Mouse (Mus musculus) adrenal gland, adult (tissue): Measurements from ENCODE around the gene Gpd1.
"Not testable (repeated sequence)": the region's sequence is repeated elsewhere in the genome, so short reads cannot be mapped to it uniquely, and the experiment has no call there.

Experiments
- DNase-seq, 2 experiments: peaks; one replicate each; pipeline ENCODE4 v3.0.0; 2022 to 2023; ENCODE audit warnings: low spot score in 1 of 2; ENCODE audit not compliant: inconsistent age in 2 of 2

The Gpd1 gene

GRCm38 (mm10) chr15:99768761-99769160 is 51.4 kb downstream of the Gpd1 start:
- no peak for DNase-seq

- no peak for DNase-seq
These were observed 53.7 kb downstream of the Gpd1 start for GRCm38 (mm10) chr15:99771004-99771500.

DNA sequence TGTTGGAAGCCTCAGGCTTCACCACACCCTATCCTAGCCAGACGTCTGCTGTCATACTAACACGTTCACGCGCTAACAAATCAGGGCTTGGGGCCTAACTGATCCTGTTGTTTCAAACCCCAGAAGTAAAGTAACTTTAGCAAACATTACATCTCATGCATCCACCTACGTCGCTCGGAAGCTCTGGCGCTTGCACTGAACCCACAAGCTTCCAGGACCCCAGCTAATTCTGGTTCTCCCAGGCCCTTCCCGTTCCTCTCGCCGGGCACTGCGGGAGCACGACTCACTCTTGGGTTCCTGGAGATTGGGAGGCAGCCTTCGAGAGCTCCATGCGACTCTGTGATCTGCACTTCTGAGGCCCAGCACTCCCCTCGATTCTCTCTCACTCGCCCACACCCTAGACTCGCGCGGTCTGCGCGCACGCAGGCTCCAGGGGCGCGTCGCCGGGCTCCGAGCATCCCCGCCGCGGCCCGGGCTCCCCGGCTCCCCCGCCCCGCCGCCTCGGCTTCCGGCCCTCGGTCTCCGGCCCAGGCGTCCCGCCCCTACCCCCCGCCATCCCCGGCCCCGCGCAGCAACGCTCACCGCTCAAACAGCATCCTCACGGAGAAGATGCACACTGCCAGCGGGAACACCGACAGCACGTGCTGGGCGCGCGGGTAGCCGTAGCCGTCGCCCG is 54.4 kb downstream of the Gpd1 start:
- DNase-seq: peak in 1 of 2 experiments; percentile 82

DNA sequence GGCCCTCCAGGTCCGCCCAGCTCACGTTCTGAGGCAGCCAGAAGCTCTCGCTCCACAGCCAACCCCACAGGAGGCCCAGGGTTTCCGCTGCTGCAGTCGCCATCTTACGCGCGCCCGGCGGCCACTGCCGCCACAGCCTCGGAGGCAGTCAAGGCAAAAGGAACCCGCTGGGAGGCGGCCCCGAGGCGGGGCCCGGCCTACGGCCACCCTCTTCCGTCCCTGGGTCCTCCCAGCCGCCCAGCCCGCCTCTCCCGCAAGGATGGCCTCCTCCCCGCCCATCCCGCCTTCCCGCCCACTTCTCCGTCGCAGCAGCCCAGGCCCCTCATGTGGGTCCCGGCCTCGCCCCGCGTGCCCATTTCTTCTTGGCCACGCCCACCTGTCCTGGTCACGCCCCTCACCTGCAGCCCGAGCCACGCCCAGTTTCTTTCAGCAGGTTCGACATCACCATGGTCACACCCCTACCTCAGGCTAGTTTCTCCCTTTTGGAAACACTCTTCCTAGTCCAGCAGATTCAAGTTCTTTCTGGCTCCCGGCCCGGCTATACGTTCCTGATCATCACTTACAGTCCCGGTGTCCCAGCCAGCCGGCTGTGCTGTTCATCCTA is 55.1 kb downstream of the Gpd1 start:
- DNase-seq: peak; percentile 94 to 97

DNA sequence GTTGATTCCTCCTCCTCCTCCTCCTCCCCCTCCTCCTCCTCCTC is 55.4 kb downstream of the Gpd1 start, which contains the start of gene Cers5:
Gene Cers5, minus strand, starts transcription at position 5 of the 44 bp plus-strand sequence.
- DNase-seq: not testable (repeated sequence)

GRCm38 (mm10) chr15:99772925-99773324 is 55.6 kb downstream of the Gpd1 start:
- DNase-seq: peak in 1 of 2 experiments; percentile 34
